Mouse (Mus musculus): Measurements from ENCODE around the gene B3gnt8. TPM values are rescaled to one million over a fixed set of nuclear protein-coding genes. Genes with fewer than 3 reads are reported as not detected.

Gene B3gnt8
- total RNA-seq, 2 experiments from 2014 or later: 0.64 to 1.0 TPM

DNA sequence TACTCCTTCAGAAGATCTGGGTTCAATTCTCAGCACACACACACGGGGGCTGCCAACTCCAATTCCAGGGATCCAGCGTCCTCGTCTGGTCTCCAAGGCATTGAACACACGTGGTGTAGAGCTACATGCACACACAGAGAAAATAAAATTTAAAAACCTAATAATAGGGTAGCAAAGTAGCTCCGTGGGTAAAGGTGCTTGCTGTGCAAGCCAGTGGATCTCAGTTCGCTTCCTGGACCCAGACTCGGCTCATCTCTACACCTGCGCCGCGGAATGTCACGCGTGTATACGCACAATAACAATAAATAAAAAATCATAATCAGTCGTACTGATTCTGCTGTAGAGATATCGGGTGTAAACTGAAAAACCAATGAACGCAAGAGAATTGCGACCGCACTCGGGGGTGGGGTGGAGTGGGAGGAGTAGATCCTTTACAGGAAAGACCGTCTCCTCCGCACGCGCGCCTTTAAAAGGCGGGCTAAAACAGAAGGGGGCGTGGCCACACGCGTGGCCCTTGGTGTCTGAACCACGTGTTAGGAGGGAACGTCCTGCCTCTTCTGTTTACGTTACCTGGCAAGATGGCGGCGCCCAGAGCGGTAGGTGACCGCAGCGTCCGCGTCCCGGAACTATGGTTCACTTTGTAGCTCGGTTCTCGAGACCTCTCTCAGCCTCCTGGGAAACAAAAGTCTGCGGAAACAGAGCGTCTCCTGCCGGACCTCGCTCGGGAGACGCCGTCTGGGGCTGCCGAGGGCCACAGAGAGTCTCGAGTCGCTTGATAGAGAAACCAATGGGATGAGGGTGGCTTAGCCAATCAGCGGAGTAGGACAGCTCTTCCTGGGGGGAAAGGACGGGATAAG is 7.4 kb upstream of the B3gnt8 start, which contains the start of gene Dmac2:
Gene Dmac2, plus strand, starts transcription at position 550 of the 857 bp plus-strand sequence.
- intact Hi-C loops (cut with DNase I): no loop called here

DNA sequence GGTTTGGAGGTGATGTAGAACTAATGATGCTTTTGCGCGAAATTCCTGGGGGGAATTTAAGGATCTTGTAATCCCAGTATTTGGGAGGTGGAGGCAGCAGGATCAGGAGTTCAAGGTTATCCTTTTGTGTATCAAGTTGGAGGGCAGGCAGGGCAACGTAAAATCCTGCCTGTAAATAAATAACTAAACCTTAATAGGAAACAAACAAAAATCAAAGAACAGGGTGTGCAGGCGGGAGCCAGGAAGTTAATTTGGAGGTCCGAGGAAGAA is 6.8 kb upstream of the B3gnt8 start:
- DNase-seq: no peak
- intact Hi-C loops (cut with DNase I): no loop called here

More for the DNA sequence above, 7.4 kb upstream of the B3gnt8 start, which contains the start of gene Dmac2:
- peak; percentile 93 for DNase-seq

DNA sequence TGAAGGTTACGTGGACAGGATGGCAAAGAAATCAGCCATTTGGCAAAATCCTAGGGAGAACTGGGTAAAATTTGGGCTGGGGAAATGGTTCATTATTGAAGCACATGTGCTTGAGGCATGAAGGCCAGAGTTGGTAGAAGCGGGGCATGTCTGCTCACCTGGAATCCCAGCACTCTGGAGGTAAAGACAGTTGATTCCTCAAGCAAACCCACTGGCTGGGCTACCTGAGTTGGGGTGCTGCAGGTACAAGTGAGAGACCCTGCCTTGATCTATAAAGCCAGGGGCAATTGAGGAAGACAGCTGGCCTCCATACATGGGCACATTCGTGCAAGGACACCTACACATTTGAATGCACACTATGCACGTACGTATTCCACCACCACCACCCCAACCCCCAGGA is 6.4 kb upstream of the B3gnt8 start:
- intact Hi-C loops (cut with DNase I): no loop called here
- no peak for DNase-seq

DNA sequence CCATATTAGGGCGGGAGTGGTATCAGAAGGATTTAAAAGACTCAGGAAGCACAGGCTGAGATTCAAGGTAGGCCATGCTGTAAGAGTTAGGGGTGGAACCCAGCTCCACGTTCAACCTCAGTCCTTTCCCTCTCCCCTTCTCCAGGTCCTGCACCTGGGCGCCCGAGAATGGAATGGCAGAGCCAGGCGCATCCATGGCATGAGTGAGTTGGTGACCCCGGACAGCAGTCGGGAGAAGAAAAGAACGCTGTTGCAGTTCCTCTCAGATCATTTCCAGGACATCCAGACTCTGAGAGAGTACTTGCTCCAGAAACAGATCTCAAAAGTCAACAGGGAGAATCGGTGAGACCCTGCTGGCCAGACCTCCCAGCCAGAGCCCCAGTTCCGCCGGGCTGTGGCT is 5.7 kb upstream of the B3gnt8 start:
- DNase-seq: no peak
- intact Hi-C loops (cut with DNase I): no loop called here

DNA sequence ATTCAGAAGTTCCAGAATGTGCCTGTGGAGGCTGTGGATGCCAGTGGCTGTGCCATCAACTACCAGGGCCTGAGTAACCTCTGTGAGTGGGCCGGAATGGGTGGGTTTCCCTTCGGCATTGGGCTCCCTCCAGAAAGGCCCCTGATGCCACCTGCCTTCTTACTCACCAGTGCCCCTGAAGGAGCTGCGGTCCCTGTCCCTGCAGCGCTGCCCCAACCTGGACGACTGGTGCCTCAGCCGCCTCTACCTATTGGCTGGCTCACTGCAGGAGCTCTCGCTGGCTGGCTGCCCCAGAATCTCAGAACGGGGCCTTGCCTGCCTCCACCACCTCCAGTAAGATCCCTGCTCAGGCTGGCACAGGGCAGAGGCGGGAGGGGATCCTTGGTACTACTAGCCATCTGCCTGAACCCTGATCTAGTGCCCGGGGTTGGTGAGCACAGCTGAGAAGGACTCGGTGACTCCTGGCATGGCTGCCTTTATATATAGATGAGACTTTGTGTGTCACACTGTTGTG is 2.5 kb upstream of the B3gnt8 start:
- no peak for DNase-seq
- intact Hi-C loops (cut with DNase I): no loop called here

DNA sequence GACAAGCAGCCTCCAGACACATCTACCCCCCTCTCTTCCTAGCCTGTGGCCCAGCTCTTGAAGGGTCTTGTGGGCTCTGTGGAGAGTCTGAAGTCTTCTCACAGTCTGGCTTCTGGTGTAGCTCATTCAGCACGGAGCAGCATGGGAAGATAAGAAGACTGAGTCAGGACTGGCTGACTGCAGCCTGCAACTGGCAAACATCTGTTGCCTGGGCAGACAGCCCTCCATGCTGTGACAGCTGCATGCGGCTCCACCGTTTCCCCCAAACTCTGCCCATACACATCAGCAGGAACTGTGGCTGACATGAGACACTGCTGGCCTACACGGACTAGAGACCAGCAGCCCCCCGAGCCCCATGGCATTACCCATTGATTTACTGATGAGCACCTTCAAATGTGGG is 1.6 kb upstream of the B3gnt8 start:
- no peak for DNase-seq
- intact Hi-C loops (cut with DNase I): no loop called here

DNA sequence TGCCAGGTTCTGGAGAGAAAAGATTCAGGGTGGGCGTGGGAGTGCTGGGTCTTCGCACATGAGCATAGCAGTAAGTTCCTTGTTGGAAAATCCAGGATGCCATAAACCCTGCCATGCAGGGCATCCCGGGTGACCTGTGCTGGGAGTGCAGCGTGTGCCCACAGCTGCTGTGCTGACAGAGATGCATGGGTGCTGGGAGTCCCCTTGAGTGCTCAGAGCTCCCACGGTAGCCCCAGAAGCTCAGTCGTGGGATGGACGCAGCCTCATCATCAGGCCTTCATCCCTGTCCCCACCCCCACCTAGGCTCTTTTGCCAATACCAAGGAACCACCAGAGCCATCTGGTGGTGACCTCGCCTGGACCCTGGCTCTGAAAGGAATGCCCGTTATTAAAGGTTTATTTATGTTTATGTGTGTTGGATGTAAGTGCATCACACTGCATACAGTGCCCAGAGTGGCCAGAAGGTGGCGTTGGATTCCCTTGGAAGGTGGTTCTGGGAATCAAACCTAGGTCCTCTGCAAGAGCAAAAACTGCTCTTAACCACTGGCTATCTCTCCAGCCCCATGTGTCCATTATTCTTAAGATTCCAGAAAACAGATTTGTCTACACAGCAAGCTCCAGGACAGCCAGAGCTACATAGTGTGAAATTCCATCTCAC is 732 bp upstream of the B3gnt8 start:
- DNase-seq: no peak
- intact Hi-C loops (cut with DNase I): no loop called here

DNA sequence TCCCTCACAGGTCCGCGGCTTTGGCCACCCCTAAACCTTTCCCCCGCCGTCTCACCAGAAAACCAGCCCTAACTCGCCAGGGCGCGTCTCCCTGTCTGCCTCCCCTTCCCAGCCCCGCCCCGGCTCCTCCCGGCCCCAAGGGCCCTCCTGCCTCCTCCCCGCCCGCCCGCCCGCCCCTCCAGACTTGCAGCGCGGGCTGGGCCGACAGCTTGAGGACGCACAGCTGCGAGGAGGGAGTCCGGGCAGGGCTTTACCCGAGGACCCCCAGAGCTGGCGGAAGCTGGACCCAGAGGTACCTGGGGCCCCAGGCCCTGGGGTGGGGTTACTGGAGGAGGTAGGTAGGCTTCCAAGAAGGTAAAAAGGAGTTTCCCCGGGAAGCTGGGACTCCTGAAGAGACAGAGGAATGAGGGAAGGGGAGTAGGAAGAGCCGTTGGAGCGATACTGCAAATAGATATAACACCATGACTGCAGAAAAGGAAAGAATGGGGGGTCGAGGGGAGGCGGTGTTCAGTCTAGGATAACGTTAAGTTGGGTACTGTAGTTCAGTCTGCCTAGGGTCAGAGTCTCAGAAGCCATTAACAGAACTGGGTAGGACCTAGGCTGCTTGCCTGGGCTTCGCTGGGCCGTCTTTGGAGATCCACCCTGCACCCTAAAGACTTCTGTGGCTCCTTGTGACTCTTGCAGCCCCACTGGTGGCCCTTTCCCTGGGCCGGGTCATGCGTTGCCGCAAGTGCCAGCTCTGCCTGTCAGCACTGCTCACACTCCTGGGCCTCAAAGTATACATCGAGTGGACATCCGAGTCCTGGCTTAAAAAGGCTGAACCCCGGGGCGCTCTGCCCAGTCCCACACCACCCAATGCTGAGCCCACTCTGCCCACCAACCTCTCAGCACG is 1.2 kb downstream of the B3gnt8 start:
- DNase-seq: peak; percentile 45

DNA sequence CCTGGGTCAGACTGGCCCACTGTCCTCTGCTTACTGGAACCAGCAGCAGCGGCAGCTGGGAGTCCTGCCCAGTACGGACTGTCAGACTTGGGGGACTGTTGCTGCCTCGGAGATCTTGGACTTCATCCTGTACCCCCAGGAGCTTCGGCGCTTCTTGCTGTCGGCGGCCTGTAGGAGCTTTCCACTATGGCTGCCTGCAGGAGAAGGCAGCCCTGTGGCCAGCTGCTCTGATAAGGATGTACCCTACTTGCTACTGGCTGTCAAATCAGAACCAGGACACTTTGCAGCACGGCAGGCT is 1.8 kb downstream of the B3gnt8 start:
- intact Hi-C loops (cut with DNase I): no loop called here
- DNase-seq: no peak

More for the DNA sequence above, 1.2 kb downstream of the B3gnt8 start:
- intact Hi-C loops (cut with DNase I): no loop called here

DNA sequence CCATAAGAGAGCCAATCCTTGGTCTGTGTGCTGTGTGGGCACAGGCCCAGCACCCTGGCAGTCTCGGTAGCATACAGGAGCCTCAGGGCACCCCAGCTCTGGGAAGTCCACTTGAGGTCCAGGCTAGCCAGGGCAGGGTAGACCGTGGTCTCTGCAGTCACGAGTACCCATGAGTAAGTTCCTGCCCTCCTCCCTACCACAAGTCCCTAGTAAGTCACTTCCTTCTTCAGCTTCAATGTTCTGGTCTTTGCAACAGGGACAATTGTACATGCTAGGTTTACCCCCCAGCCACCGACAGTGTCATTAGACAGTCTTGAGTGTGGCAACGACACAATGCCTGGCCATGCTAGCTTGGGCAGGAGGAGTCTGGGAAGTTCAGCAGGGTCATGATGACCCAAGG is 6.2 kb downstream of the B3gnt8 start:
- intact Hi-C loops (cut with DNase I): no loop called here
- no peak for DNase-seq

DNA sequence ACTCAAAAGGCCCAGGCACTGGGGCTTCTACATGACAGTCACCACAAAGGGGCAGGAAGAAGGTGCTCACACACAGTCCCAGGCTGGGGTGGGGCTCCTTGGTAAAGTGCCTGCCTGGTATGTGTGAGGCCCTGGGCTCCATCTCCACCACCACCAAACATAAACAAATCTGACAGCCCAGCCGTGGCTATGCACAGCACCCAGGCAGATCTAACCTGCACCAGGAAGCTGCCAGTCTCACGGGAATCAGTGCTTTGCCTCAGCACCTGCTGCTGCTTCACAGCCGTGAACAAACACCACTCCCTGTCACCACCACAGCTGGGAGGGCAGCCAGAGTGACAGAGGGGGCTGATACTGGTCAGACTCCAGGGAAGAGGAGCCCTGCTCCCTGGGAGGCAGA is 9.9 kb downstream of the B3gnt8 start:
- intact Hi-C loops (cut with DNase I): no loop called here
- DNase-seq: no peak

DNA sequence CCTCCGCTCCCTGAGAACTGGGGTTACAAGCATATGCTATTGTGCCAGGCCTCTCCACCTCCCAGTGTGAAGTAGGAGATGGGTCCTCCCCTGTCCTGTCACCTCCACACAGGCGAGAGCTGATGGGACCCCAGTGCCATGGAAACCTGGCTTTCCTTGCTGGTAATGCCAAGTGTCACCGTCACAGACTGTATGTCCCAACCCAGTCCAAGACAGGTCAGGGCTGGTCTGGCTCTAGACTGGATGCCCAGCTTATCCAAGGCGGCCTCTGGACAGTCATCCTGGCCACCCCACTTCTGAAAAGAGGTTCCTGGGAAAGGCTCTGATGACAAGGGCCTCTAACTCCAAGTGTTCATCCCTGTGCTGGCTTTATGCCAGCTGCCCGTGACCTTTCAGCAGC is 10.6 kb downstream of the B3gnt8 start:
- intact Hi-C loops (cut with DNase I): no loop called here
- no peak for DNase-seq

DNA sequence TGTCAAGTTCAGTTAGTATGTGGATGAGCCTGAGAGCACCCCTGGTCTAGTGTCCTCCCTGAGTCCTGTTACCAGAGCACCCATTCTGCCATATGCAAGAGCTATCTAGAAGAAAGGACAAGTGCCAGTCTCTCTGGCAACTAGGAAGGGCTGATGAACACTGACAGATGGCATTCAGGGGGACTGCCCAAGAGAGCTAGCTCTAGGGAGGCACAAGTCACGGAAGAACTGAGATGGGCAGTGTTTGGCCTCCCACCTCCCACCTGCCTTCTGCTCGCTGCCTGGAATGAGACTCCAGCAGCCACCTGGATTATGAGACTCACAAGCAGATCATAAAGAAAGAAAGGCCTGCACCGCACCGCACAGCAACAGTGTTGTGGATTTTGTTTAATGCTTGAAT is 13.3 kb downstream of the B3gnt8 start:
- DNase-seq: no peak
- intact Hi-C loops (cut with DNase I): no loop called here

DNA sequence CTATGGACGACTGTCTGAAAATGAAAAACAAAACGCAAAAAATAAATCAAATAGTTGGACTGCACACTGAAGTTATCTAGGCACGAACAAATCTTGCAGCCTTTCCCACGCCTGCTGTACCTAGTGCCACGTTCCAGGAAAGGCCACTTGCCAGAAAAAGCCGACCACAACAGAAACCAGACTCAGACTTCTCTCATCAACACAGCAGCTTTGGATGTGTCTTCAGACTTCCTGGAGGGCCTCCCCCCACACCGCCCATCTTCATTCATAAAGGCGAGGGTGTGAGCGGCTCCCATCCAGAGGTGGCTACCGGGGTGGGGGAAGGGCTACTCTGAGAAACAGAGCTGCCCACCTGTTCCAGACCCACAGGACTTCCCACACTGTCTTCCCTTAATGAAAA is 17.7 kb downstream of the B3gnt8 start:
- intact Hi-C loops (cut with DNase I): no loop called here
- DNase-seq: no peak

DNA sequence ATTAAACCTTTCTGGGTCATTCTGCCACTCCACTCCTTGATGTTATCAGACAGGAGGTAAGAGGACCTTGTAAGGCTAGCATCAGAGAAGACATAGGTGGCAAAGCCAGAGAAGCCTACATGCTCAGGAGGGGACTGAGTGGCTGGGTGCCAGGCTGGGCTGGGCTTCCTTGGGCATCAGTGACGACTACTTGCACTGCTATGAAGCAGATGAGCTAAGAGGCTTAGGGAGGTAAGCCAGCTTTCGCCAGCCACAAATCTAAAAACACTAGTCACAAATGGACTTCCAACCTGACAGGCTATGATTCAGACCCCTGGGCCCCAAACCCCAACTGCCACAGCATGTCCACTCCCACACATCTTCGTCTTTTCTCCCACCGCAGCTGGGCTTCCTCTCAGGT is 18.2 kb downstream of the B3gnt8 start:
- no peak for DNase-seq
- intact Hi-C loops (cut with DNase I): no loop called here

DNA sequence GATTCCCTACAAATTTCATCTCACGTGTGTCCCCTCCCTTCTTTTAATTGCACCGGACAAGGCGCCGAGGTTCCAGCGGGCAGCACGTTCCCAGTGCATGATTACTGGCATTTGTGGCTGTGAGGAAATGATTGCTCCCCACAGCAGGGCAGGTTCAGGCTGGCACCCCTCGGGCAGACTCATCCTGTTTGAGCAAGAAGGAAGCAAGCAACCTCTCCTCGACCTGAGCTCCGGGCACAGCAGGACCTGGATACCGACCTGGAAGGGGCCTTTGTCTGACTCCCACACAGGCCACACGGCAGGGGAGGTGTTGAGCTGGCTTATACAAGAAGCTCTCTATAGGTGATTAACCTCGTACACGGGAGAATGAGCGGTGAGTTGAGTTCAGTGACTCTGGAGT is 18.6 kb downstream of the B3gnt8 start:
- no peak for DNase-seq
- intact Hi-C loops (cut with DNase I): no loop called here

DNA sequence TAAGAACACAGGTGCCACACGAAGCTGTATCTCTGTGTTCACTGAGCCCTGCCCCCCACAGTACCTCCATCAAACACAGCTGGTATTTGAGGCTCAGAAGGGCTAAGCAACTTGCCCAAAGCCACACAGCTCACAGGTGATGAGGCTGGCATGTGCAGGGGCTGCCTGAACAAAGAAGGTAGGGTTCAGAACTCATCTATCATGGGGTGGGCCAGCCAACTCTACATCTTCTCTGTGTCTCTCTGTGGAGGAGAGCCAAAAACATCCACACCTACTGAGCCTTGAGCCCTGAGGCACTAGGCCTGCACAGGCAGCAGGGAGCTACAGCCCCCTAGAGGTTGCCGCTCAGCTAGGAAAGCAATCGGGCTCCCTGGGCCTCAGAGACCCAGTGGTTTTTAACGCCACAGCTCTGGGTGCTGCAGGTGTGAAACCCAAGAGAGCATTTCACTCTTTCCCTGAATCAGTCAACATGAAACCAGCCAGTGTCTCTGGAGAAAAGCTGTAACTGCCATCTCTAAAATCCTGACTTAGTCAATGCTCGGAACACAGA is 21.2 kb downstream of the B3gnt8 start:
- intact Hi-C loops (cut with DNase I): no loop called here
- no peak for DNase-seq

DNA sequence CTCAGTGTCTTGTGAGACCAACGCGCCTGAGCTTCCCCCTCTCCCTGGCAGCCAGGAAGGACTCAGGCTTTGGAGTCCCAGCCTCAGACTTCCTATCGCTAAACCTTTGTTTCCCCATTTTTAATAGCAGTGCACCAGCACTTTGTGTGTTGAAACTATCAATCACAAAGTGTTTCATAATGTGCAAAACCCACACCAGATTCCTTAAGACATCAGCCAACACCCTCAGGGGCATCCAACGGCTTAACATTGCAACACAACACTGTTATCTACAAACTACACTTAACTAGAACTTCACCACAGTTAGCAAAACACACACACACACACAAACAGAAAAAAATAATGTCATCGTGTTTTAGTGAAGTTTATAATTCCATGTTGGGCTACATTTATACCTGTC is 23.4 kb downstream of the B3gnt8 start:
- intact Hi-C loops (cut with DNase I): no loop called here
- DNase-seq: no peak

DNA sequence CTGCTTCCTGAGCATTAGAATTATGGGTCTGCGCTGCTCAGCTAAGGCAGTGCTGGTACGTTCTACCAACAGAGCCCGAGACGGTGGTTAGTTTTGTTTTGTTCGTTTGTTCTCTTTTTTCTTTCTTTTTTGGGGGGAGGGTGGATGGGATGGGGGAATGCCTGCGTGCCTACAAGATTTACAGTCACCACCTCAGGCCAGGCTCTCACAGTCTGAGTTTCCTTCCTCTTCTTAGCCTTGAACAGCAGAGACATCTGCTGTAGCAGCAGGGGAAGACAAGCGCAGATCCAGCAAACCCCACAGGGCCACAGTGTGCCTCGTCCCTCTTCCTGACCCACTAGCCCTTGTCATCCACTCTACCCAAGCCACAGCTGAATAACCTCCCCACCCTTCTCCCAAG is 24.8 kb downstream of the B3gnt8 start:
- intact Hi-C loops (cut with DNase I): no loop called here
- DNase-seq: no peak

DNA sequence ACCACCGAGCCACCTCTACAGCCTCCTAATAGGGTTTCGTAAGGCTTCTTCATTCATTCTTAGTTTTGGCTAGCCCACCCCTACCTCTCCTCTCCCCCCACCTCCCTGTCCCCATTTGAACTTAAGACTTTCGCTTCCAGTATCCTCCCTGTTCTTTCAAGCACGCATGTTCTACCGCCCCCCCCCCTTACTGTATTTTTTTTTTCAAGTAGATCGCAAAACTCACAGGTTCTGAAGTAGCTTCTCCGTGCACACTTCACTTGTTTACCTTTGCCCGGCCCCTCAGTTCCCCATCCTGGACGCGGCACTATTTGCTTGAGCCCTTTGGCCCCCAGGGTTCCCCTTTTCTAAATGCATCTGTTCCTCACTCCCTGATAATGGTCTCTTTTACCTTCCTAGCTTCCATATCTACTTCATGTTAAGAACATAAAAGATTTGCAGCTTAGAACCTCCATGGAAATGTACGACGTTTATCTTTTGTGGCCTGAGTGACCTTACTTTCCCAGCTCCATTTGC is 25.8 kb downstream of the B3gnt8 start:
- intact Hi-C loops (cut with DNase I): no loop called here

More for the DNA sequence above, 25.8 kb downstream of the B3gnt8 start:
- DNase-seq: no peak
